Mouse (Mus musculus) neural tube, embryonic 14.5 days (tissue): ENCODE data around the gene Brd2. TPM values are rescaled to one million over a fixed set of nuclear protein-coding genes. Genes with fewer than 3 reads are reported as not detected.

ENCODE experiments used
- ATAC-seq: fragments of 200-750 bp; cut with Nextera tagmentation; 2 replicates; pipeline ENCODE4 v1.8.0; 2017; ENCODE audit warnings: low read depth, mild to moderate bottlenecking, moderate TSS enrichment, moderate library complexity
- H3K27ac ChIP-seq: fragments of 300-500 bp; sonication (generic); 2 replicates; pipeline ENCODE4 v1.5.1; 2014; ENCODE audit warnings: low read depth, mild to moderate bottlenecking, control low read depth, low read length, moderate library complexity, mixed read lengths
- H3K27me3 ChIP-seq: fragments of 300-500 bp; sonication (generic); 2 replicates; pipeline ENCODE4 v1.6.1; 2014; ENCODE audit warnings: low read length; ENCODE audit not compliant: control insufficient read depth, insufficient read depth
- H3K36me3 ChIP-seq: fragments of 300-500 bp; sonication (generic); 2 replicates; pipeline ENCODE4 v1.6.1; 2014; ENCODE audit warnings: low read length, mixed read lengths; ENCODE audit not compliant: control insufficient read depth, insufficient read depth
- H3K4me1 ChIP-seq: fragments of 300-500 bp; sonication (generic); 2 replicates; pipeline ENCODE4 v1.6.1; 2014; ENCODE audit warnings: low read length; ENCODE audit not compliant: control insufficient read depth, insufficient read depth
- H3K4me2 ChIP-seq: fragments of 300-500 bp; sonication (generic); 2 replicates; pipeline ENCODE4 v1.6.1; 2014; ENCODE audit warnings: mild to moderate bottlenecking, low read depth, low read length, control low read depth
- H3K4me3 ChIP-seq: fragments of 300-500 bp; sonication (generic); 2 replicates; pipeline ENCODE4 v1.5.1; 2014; ENCODE audit warnings: low read depth, low read length, control low read depth, mixed read lengths
- H3K9ac ChIP-seq: fragments of 300-500 bp; sonication (generic); replicated peaks from 2 replicates; pipeline ENCODE4 v1.6.1; 2014; ENCODE audit warnings: low read depth, mild to moderate bottlenecking, control low read depth, low read length, mixed read lengths
- H3K9me3 ChIP-seq: fragments of 300-500 bp; sonication (generic); 2 replicates; pipeline ENCODE4 v1.6.1; 2016; ENCODE audit warnings: low read length; ENCODE audit not compliant: control insufficient read depth
- WGBS: fragments of 180-500 bp; shearing (Covaris S2); extraction: QIAGEN DNeasy Blood & Tissue Kit; methylation state at CpG from one replicate; pipeline ENCODE4 v1.1.7; 2014; 5-methylcytosine and 5-hydroxymethylcytosine counted together
- polyA plus RNA-seq: library from polyadenylated mRNA; unstranded; fragments of >200 nt; fragmentation: Nextera tagmentation; extraction: Ambion mirVana; gene quantifications from 2 replicates; pipeline ENCODE4 v1.2.1, GENCODE M21; 2014

Brd2 gene
- polyA plus RNA-seq, 1 experiment from 2014 or later: 160 TPM

GRCm38 (mm10) chr17:34087386-34087785 lies 35.0 kb downstream of the Brd2 start:
- Histone ChIP-seq H3K36me3 (no peaks in the 10 kb centered on the region), H3K4me3 (no peak overlapping the region), H3K4me1 (no peaks in the 10 kb centered on the region), H3K27ac (no peak overlapping the region), H3K9me3 (no peaks in the 10 kb centered on the region), H3K9ac (no peak overlapping the region), H3K4me2 (no peak overlapping the region), H3K27me3 (no peaks in the 10 kb centered on the region)
- 62% methylated on average over 2 of the region's 2 CpGs for WGBS
- no peak for ATAC-seq

GRCm38 (mm10) chr17:34083104-34083503 lies 39.3 kb downstream of the Brd2 start:
- Histone ChIP-seq H3K27ac (no peak overlapping the region), H3K9me3 (no peaks in the 10 kb centered on the region), H3K36me3 (no peaks in the 10 kb centered on the region), H3K4me1 (no peaks in the 10 kb centered on the region), H3K9ac (no peak overlapping the region), H3K4me2 (no peak overlapping the region), H3K4me3 (no peak overlapping the region), H3K27me3 (no peaks in the 10 kb centered on the region)
- no peak for ATAC-seq
- WGBS: 3% methylated on average over 8 of the region's 8 CpGs

GRCm38 (mm10) chr17:34079621-34080020 lies 42.8 kb downstream of the Brd2 start:
- WGBS: 24% methylated on average over 5 of the region's 5 CpGs
- Histone ChIP-seq H3K4me2 (no peak overlapping the region), H3K9ac (no peak overlapping the region)

GRCm38 (mm10) chr17:34079002-34079401 lies 43.4 kb downstream of the Brd2 start:
- no peak overlapping the region for H3K4me3 ChIP-seq

More at GRCm38 (mm10) chr17:34079621-34080020, 42.8 kb downstream of the Brd2 start:
- H3K4me3 ChIP-seq: no peak overlapping the region
- H3K27me3 ChIP-seq: no peaks in the 10 kb centered on the region
- ATAC-seq: peak; percentile 82
- H3K9me3 ChIP-seq: no peaks in the 10 kb centered on the region
- H3K4me1 ChIP-seq: no peaks in the 10 kb centered on the region
- no peak overlapping the region for H3K27ac ChIP-seq
- H3K36me3 ChIP-seq: no peaks in the 10 kb centered on the region

GRCm38 (mm10) chr17:34078148-34078547 lies 44.3 kb downstream of the Brd2 start:
- 54% methylated on average over 4 of the region's 4 CpGs for WGBS
- Histone ChIP-seq H3K4me1 (no peaks in the 10 kb centered on the region), H3K4me3 (no peak overlapping the region), H3K36me3 (no peaks in the 10 kb centered on the region), H3K9ac (no peak overlapping the region), H3K4me2 (no peak overlapping the region), H3K9me3 (no peaks in the 10 kb centered on the region), H3K27me3 (no peaks in the 10 kb centered on the region), H3K27ac (no peak overlapping the region)
- ATAC-seq: no peak

More at GRCm38 (mm10) chr17:34079002-34079401, 43.4 kb downstream of the Brd2 start:
- WGBS: 95% methylated on average over 11 of the region's 11 CpGs
- Histone ChIP-seq H3K36me3 (no peaks in the 10 kb centered on the region), H3K4me1 (no peaks in the 10 kb centered on the region), H3K27ac (no peak overlapping the region), H3K9ac (no peak overlapping the region), H3K9me3 (no peaks in the 10 kb centered on the region), H3K27me3 (no peaks in the 10 kb centered on the region), H3K4me2 (no peak overlapping the region)
- no peak for ATAC-seq

- H3K36me3 ChIP-seq: no peaks in the 10 kb centered on the region
- no peaks in the 10 kb centered on the region for H3K9me3 ChIP-seq
- H3K27me3 ChIP-seq: no peaks in the 10 kb centered on the region
- no peak for ATAC-seq
- no peak overlapping the region for H3K9ac ChIP-seq
- no peak overlapping the region for H3K27ac ChIP-seq
- no peak overlapping the region for H3K4me2 ChIP-seq
- no peaks in the 10 kb centered on the region for H3K4me1 ChIP-seq
- H3K4me3 ChIP-seq: no peak overlapping the region
- WGBS: under 1% methylated on average over 9 of the region's 9 CpGs
Measured at GRCm38 (mm10) chr17:34077549-34077948, 44.9 kb downstream of the Brd2 start.

GRCm38 (mm10) chr17:34075271-34075670 lies 47.2 kb downstream of the Brd2 start:
- 49% methylated on average over 7 of the region's 7 CpGs for WGBS
- Histone ChIP-seq H3K27ac (no peak overlapping the region), H3K27me3 (no peaks in the 10 kb centered on the region), H3K36me3 (no peaks in the 10 kb centered on the region), H3K4me2 (no peak overlapping the region), H3K4me3 (no peak overlapping the region), H3K9ac (no peak overlapping the region), H3K9me3 (no peaks in the 10 kb centered on the region), H3K4me1 (no peaks in the 10 kb centered on the region)
- ATAC-seq: no peak

GRCm38 (mm10) chr17:34072091-34072490 lies 50.3 kb downstream of the Brd2 start:
- 72% methylated on average over 5 of the region's 5 CpGs for WGBS

GRCm38 (mm10) chr17:34068864-34069263 lies 53.6 kb downstream of the Brd2 start:
- no peak for ATAC-seq
- 51% methylated on average over 3 of the region's 3 CpGs for WGBS

More at GRCm38 (mm10) chr17:34072091-34072490, 50.3 kb downstream of the Brd2 start:
- Histone ChIP-seq H3K9me3 (no peaks in the 10 kb centered on the region), H3K4me3 (no peak overlapping the region), H3K4me1 (no peaks in the 10 kb centered on the region), H3K36me3 (no peaks in the 10 kb centered on the region), H3K27me3 (no peaks in the 10 kb centered on the region), H3K4me2 (no peak overlapping the region), H3K27ac (no peak overlapping the region), H3K9ac (no peak overlapping the region)
- ATAC-seq: no peak

More at GRCm38 (mm10) chr17:34068864-34069263, 53.6 kb downstream of the Brd2 start:
- no peaks in the 10 kb centered on the region for H3K4me1 ChIP-seq
- H3K9me3 ChIP-seq: no peaks in the 10 kb centered on the region
- H3K27ac ChIP-seq: no peak overlapping the region
- no peak overlapping the region for H3K9ac ChIP-seq
- no peaks in the 10 kb centered on the region for H3K27me3 ChIP-seq
- H3K36me3 ChIP-seq: no peaks in the 10 kb centered on the region
- no peak overlapping the region for H3K4me3 ChIP-seq
- no peak overlapping the region for H3K4me2 ChIP-seq
